Mouse (Mus musculus): ENCODE data around the gene Pusl1.

Gene Pusl1

GRCm38 (mm10) chr4:155891551-155892001 is at the start of gene Pusl1, which contains the start of gene Acap3:
TSS of gene Pusl1 (minus strand) at chr4:155891781.
TSS of gene Acap3 (plus strand) at chr4:155891822.
- peak; percentile 96 to 99 for DNase-seq

DNA sequence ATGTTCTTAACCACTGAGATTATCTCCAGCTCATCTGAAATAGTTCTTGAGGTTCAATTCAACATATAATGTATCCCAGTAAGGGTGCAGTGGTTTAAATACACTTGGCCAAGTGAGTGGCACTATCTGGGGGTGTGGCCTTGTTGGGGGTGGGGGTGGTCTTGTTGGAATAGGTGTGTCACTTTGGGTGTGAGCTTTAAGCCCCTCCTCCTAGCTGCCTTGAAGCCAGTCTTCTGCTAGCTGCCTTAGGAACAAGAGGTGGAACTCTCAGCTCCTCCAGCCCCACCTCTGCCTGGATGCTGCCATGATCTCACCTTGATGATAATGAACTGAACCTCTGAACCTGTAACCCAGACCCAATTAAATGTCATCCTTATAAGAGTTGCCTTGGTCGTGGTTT is 40.5 kb upstream of the Pusl1 start:
- no peak for DNase-seq

DNA sequence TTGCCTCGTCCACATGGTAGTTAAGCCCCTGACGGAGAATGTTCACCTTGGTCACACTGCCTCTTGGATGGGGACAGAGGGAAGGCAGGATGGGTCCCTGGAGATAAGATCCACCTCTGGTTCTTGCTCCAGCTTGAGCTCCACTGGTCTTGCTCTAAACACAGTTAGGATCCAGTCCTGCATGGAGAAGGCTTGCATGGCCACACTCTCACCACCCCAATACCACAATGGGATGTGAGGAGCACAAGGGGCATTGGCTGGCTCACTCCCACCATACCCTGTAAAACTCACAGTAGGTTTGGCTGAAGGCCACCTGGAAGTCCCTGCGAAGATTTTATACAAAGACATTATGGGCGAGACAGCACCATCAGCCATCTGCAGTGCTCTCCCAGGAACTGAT is 17.2 kb upstream of the Pusl1 start:
- no peak for DNase-seq

GRCm38 (mm10) chr4:155908281-155908680 is 16.7 kb upstream of the Pusl1 start:
- peak in 1 of 2 experiments; percentile 0 for DNase-seq

DNA sequence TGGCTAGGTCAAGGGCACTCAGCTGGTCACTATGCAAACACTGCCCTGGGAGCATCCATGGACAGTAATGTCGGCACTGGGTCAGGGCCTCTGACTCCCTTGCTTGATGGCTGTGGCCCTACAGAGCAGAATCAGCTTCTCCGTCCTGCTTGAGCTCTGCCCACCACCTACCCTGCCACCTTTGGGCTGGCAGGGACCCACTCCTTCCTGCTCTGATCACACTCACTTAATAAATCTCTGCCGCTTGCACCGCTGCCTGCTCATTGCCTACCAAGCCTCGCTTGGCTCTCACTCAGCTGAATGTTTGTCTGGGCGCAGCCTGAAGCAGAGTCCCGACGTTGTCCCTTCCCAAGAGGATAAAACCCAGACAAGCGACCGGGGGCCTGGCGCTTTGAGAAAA is 15.4 kb upstream of the Pusl1 start:
- DNase-seq, result peak in 1 of 2 experiments; percentile 1

- DNase-seq, result no peak
These were observed 14.5 kb upstream of the Pusl1 start for GRCm38 (mm10) chr4:155906125-155906524.

- DNase-seq, result no peak
These were observed 14.1 kb upstream of the Pusl1 start for GRCm38 (mm10) chr4:155905634-155906033.

- peak in 1 of 2 experiments; percentile 68 for DNase-seq
These were observed 12.9 kb upstream of the Pusl1 start for GRCm38 (mm10) chr4:155904318-155905102.

- DNase-seq, result no peak
These were observed 11.7 kb upstream of the Pusl1 start for GRCm38 (mm10) chr4:155903246-155903645.

DNA sequence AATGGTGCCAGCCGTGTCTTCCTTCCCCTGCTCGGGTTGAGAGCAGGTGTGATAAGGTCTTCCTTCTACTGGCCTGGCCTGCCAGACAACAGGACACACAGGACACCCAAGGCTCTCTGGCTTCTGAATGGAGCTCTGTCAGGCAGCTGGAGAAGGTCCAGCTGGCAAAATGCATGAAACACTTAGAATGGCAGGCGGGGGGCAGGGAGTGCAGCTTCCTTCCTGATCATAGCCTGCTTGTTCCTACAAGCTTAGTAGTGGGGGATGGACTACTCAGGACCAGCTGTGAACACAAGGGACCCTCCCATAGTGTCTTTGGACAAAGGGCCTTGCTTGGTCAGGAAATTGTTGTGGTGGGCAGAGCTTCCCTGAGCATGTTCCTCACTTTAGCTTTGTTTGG is 9.6 kb upstream of the Pusl1 start:
- DNase-seq, result peak; percentile 49 to 64

DNA sequence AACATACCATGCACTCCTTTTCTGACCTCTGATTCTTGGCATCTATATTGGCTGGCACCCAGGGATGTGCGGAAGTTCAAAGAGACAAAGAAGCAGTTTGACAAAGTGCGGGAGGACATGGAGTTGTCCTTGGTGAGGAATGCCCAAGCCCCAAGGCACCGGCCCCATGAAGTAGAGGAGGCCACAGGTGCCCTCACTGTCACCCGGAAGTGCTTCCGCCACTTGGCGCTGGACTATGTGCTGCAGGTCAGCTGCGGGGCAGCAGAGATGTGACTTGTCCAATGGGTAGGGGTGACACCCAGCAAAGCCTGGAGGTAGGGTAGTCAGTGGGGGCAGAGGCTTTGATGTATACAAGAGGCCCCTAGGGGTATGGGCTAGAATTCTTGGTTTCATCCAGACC is 7.8 kb upstream of the Pusl1 start:
- no peak for DNase-seq

- no peak for DNase-seq
These were observed 6.7 kb upstream of the Pusl1 start for GRCm38 (mm10) chr4:155898318-155898717.

- no peak for DNase-seq
These were observed 4.9 kb upstream of the Pusl1 start for GRCm38 (mm10) chr4:155896461-155896860.

DNA sequence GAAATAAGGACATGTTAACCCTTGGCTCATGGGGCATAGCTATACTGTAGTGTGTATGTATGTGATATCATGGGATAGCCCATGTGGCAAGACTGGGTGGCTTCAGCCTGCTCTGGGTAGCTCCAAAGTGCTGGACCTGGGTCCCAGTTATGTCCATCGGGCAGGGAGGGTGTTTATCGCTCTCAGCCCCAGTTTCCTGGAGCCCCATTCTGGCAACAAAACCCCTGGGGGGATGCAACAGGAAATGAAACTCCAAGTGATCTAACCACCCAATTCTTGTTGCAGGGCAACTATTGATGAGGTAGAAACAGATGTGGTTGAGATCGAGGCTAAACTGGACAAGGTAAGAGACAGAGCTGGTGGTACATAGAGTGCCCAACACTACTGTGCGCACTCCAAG is 4.2 kb upstream of the Pusl1 start:
- peak in 1 of 2 experiments; percentile 1 for DNase-seq

GRCm38 (mm10) chr4:155895216-155895615 is 3.6 kb upstream of the Pusl1 start:
- DNase-seq, result peak; percentile 64 to 76

DNA sequence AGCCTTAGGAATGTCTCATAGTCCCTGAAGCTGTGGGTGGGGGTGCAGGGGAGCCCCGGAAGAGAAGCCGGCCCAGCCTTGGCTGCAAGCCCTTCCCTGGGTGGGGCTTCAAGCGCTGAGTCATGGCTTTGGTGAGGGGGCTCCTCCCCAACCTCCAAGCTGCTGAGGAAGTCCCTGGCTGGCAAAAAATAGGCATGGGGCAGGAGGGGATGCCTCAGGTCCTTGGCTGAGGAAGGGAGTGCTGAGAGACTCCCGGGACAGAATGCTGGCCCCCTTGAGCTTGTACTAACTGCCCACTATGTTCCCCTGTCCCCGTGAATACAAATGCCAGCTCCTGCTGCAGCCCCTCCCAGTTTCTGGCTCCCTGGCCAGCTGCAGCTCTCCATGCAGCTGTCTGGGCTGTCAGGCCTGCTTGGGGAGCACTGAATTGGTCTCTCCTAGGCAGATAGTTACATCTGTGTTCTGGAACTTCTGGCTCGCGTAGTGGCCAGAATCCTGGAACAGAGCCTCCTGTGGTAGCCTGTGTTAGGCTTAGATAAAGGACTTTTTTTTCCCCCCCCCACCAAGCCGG is 2.8 kb upstream of the Pusl1 start:
- DNase-seq, result peak; percentile 66 to 73

DNA sequence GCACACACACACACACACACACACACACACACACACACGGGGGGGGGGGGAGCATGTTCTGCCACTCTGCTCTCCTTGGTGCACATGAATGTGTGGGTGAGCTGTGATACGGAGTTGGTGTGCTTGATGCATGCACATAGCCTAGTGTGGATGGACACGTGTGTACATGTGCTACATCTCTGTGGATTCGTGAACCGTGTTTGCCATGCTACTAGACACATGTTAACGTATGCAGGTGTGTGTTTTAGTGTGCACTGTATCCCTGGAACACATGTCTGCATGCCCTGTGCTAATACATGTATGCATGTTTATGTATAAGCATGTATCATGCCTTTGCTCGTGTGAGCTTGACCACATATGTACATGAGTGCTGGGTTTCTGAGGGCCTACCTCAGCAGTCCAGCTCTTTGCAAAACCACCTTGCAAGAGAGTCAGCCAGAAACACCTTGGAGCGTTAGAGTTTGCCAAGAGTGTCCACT is 1.7 kb upstream of the Pusl1 start:
- DNase-seq, result no peak

DNA sequence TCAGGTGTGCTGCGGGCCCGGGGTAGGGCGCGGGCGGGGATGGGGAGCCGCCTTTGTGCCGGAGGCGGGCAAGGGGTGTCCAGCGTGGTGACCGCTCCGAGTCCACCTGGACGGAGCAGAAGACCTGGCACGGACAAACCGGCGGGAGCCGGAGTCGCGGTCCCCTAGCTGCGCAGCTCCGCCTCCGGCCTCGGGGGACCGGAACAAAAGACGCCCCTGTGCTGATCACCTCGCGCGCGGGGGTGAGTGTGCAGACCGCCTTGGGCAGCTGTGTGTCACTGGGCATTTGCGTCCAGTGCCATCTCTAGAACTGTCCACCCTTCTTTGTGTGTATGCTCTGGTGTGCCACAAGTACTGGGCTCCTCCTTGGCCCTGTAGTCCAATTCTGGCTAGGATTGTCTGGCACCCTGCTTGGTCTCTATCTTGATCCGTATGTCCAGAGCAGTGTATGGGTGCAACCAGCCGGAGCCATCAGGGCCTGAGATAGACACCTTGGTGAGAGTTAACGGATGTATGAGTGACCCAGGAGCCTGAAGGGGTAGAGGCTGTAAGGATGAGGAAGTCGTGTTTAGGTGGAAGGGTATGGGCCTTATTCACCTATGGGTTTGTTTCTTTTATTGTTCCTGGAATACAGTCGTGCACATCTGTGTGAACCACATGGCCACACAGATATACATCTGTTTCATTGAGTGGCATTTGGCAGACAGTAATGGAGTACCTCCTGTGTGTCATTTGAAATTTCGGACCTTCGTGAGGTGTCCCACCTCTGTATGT is 1.0 kb upstream of the Pusl1 start:
- peak; percentile 30 to 55 for DNase-seq

- DNase-seq, result peak; percentile 80 to 93
These were observed 436 bp upstream of the Pusl1 start for GRCm38 (mm10) chr4:155892017-155892416.

DNA sequence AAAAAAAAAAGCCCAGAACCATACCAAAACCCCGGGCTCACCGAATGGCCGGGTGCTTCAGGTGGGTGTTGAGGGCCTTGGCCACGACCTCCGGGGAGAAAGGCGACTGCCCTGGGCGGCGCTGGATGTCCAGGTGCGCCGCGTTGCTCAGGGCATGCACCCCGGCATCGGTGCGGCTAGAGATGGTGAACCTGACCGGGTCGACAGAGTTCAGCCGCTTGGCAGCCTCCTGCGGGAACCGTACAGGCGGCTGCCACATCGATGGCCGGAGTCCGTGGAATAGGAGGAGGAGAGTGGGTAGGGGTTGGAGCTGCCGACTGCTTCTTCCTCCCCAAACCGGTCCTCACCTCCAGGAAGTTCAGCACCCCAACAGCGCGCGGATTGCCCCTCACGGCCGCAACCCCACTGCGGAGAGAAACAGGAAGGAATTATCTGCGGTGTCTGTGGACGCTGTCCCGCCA is 540 bp downstream of the Pusl1 start:
- peak in 1 of 2 experiments; percentile 52 for DNase-seq

- no peak for DNase-seq
These were observed 2.3 kb downstream of the Pusl1 start for GRCm38 (mm10) chr4:155889316-155889715.

GRCm38 (mm10) chr4:155888181-155888580 is 3.4 kb downstream of the Pusl1 start:
- DNase-seq, result no peak

GRCm38 (mm10) chr4:155887674-155888073 is 3.9 kb downstream of the Pusl1 start:
- DNase-seq, result peak in 1 of 2 experiments; percentile 1
